Mouse (Mus musculus): ENCODE results near the gene Dnajb14.
"Not testable (repeated sequence)": the region's sequence is repeated elsewhere in the genome, so short reads cannot be mapped to it uniquely, and the experiment has no call there.

Dnajb14 gene

DNA sequence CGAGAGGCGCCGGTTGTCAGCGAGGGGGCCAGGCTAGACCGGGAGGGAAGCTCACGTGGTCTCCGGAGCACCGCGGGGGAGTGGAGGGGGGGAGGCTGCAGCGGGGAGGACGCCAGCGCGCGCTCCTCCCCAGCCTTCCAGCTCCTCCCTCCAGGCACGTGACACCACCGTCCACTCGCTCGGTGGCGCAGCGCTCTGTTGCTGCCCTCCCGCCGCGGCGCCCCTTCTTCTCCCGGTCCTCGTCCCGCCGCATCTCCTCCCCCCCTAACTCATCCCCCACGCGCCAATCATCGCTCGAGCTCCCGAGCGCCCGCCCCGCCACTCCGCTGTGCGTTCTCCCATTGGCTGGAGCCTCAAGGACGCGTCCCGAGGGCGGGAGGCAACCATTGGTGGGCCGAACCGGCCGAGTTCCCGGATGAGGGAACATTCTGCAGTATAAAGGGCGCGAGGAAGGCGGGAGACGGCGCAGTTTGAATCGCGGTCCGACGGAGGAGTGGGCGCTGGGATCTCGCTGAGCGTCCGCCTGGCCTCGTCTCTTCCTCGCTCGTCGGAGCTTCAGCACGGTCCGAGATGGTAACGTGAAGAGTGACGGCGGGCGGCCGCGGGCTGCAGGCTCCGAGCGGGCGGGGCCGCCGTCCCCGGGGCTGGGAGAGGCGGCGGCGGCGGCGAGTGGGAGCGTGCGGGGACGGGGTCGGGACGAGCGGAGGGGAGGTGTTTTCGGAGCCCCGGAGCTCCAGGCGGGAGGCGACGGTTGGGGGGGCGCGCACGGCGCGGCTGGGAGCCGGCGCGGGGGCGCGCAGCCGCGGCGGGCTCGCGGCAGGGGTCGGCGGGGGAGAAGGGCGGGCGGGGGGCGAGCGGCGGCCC, 3.1 kb upstream of the Dnajb14 start, which contains the start of gene H2afz:
TSS of gene H2afz (plus strand) at position 364 of the 864 bp plus-strand sequence.
- DNase-seq = peak; percentile 99

DNA sequence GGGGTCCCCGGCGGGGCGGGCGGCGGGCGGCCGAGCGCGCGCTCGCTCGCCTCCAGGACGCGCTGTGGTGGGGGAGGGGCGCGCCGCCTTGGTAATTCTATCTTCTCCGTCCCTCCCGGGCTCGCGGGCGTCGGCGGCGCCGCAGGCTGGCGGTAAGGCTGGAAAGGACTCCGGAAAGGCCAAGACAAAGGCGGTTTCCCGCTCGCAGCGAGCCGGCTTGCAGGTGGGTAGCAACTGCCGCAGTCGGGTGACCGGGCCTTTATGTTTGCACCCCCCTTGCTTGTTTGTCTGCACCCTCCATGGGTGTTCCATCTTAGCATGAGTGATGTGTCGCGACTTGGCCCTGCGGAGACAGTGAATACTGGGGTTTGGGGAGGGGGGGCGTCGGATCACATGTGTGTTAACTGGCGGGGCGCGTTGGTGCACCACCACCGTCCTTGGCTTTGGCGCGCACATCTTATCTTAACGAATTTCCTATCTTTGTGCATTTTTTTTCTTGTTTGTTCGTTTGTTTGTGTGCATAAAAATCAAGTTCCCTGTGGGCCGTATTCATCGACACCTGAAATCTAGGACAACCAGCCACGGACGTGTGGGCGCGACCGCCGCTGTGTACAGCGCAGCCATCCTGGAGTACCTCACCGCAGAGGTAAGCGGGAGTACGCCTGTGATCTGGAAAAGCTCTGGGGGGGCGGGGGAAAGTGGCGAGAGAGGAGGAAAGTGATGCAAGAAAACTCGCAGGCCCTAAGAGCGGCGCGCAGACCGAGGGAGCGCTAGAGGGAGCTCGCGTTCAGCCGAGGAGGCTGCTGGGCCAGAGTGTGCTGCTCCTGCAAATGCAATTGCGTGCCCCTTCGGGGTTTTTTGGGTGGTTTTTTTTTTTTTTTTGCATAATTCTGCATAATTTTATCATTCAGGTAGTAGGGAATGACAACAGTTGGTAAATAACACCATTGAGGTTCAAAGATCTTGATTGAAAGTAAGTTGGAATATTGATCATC, 2.2 kb upstream of the Dnajb14 start:
- peak; percentile 92 for DNase-seq

DNA sequence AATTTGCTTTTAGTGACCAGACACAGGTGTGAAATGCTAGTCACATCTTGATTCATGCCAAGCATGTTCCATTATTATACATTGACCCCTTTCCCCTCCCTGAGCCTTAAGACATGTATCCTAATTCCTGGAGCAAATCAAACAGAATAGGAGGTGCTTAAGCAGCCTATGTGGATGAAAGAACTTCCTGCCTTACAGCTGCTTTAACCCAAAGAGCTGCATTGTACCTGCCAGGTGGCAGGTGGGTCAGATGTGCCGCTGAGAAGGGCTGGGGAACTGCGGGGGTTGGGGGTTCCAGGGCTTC, 390 bp upstream of the Dnajb14 start:
- DNase-seq = no peak

DNA sequence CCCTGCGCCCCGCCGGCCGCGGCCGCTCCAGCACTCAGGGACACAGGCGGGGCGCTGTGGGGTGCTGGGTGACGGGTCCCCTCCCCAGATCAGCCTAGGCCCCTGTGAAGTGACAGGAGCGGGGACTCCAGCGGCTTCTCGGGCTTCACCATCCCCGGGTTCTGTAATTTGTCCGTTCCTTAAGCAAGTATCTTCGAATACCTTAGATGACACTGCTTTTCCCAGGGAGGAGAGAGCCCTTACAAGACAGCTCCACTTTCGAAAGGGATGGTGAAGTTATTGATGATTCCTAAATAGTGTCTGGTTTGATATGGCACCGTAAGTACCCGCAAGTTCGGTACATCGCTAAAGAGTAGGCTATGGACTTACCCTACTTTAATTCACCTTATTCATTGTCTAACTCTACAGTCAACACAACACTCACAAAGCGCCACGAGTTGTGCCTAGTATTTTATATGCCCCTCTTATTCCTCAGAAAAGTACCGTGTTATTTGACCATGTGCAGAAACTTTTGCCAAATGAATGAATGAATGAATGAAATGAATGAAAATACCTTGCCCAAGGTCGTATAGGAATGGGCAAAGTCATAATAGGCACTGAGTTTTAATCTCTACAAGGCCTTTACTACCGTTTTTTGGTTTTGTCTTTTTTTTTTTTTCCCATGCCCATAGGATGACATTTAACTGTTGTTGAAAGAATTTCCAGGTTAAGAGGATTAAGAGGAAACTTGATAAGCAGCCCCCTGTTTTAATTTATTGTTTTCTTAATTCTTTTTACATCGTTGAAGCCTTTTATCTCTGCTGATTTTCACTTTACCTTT, 829 bp downstream of the Dnajb14 start:
- DNase-seq = no peak

DNA sequence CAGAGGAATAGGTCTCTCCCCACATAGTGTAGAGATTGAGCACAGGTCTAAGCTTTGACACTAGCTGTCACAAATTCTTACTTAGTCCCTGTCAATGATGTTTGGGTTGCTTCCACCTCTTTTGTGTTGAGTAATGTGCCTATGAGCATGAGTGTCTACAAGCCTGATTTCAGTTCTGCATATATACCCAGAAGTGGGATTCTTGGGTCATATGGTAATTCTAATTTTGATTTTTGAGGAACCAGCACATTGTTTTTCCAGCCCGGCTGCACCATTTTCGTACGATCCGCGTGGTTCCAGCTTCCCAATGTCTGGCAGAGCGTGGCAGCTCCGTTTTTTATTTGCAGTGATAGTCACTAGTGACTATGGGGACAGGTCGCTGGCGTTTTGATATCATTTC, 1.9 kb downstream of the Dnajb14 start:
- no peak for DNase-seq

DNA sequence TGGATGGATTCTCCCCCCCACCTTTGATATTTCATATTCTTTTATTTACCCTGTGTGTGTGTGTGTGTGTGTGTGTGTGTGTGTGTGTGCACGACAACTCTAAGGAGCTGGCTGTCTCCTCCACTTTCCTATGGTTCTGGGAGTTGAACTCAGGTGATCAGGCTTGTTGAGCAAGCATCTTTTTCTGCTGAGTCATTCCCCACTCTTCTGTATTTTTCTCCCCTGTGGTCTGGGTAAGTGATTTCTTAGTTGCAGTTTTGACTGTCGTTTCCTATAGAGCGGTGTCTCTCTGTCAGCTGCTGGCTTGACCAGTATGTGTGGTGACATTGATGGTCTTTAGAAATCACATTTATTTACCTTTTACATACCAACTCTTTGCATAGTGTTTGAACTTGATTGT, 11.8 kb downstream of the Dnajb14 start:
- DNase-seq = no peak

DNA sequence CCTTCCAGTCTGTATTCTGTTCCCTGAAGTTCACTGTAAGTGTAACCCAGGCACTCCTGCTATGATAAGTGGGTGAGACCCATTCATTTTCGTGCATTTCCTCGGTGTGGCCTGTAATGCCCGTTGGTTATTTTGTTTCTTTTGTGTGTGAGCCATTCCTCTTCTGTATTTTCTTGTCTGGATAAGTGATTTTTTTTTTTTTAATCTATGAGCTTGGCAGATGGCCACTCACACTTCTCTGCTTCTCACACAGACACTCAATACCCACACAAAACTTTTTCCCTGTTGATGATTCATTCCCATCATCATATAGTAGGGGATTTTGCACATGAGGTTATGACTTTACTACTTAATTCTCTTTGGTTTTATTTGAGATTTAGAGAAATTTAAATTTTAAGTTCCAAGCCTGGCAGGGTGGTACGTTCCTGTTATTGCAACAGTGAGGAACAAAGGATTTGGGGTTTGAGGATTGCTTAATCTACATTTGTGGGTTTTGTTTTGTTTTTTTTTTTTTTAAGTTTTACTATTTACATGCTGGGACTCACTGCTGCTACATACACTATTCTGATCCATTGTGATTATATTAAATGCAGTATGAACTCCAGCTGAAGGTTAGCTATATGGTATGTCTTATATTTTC, 12.8 kb downstream of the Dnajb14 start:
- no peak for DNase-seq

DNA sequence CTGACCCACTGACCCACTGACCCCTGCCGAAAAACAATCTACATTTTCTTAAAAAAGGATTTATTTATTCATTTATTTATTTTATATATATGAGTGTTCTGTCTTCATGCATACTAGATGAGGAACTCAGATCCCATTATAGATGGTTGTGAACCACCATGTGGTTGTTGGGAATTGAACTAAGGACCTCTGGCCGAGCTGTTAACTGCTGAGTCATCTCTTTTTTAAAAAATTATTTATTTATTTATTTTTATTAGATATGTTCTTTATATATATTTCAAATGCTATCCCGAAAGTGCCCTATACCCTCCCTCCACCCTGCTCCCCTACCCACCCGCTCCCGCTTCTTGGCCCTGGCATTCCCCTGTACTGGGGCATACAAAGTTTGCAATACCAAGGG, 13.6 kb downstream of the Dnajb14 start:
- DNase-seq = no peak

DNA sequence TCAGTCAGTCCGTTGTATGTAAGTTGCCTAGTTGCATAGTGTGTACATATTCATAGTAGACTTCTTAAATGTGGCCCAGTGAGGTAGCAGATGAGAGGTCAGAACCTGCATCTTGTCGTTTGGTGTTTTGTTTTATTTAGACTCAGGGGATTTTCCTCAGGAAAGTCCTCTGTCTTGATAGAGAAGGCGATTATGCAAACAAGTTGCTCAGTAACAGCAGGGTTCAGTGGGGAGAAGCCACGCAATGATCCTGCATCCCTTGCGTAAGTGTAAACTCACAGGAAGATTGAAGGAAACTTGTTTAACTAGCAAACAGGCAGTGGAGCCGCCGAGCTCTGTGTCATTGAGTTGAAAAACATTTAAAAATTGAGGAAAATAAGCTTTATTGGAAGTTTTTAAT, 20.5 kb downstream of the Dnajb14 start:
- no peak for DNase-seq

DNA sequence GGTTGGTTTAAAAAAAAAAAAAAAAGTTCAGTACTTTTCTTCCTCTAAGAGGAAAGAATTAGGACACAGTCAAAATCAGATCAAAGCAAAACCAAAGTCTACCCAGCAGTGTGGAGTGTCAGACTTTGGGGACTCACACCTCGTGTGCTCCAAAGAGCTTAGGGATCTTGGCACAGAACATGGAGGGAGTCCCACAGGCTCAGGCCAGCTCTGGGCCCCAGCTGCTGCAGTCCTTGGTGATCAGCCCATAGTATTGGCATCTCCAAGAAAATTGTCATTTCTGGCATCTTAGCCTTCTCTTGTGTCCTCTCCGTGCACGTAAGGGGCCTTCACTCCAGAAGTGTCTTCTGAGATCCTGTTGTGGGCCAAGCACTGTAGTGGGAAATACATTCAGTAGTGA, 23.6 kb downstream of the Dnajb14 start:
- DNase-seq = no peak

DNA sequence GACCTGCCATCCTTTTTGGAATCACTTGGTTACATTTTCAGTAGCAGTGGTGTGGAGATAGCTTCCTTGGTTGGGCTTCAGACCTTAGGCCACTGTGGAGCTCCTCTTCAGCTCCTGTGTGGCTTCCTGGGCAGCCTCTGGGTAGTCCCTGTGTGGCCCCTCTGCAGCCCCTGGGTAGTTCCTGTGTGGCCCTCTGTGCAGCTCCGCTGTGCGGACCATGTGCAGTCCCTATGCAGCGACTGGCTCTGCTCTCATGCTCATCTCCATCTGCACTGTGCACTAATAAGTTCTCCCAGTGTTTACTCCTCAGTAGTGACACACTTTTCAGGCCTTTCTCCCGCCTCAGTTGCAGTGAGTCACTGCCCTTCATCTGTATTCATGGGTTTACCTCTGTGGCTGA, 24.6 kb downstream of the Dnajb14 start:
- DNase-seq = no peak

DNA sequence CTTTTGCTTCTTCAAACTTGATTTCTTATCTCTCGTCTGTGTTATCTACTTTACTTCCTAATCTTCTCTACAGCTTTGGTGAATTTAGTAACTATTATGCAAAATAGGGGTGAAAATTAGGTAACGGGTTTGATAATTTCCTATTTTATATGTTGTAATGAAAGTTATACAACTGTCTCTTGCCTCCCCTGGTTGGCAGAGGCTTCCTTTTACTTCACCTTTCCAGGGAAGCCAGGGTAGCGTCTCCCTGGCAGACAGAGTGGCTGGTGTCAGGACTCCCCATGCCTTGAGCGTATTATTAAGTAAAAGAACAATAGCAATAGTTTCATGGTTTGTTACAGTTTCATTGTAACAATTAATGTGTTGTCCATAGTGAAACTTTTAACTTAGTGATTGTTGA, 26.3 kb downstream of the Dnajb14 start:
- DNase-seq = no peak

DNA sequence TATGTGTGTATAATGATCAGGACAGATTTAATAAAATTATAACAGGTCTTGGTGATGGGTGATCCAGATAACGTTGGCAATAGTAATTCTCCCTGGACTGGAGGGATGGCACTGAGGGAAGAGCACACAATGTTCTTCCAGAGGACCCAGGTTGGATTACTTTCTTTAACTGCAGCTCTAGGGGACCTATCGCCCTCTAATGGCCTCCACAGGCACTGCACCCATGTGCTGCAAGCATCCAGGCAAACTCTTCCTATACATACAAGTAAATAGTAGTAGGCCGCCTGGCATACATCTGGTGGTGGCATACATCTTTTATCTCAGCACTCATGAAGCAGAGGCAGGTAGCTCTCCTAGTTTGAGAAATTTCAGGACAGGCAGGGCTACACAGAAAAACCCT, 27.7 kb downstream of the Dnajb14 start:
- peak; percentile 39 for DNase-seq

DNA sequence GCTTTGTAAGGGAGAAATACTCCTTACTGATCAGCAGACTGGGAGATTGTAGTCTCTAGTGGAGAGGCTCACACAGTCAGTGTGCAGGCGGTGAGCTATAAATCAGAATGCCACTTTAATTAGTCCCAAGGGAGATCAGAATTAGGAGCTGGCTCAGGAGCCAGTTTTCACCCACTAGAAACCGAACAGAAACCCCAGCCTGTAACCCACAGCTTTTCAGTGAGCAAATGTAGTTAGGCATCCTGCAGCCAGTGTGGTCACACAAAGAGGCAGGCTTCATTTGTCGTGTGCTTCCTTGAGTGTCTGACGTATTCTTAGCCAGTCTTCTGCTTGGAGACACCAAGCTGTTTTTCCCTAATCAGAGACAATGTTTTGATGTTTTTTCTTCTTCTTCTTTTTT, 28.9 kb downstream of the Dnajb14 start:
- DNase-seq = no peak

DNA sequence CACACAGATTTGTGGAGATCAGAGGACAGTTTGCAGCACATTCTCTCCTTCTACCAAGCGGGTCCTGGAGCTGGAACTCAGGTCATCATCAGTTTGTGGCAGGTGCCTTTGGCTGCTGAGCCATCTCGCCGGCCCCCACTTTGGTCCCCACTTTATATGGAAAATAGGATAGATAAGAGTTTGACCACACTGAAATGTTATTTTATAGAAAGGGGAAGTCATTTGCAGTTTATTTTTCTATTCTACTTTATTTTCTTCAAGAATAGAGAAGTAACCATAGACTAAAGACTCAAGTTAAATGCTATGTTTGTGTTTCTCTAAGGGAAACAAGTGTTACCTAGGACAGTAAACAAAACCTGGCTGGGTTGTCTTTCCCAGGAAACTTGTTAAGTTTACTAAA, 29.4 kb downstream of the Dnajb14 start:
- DNase-seq = no peak

DNA sequence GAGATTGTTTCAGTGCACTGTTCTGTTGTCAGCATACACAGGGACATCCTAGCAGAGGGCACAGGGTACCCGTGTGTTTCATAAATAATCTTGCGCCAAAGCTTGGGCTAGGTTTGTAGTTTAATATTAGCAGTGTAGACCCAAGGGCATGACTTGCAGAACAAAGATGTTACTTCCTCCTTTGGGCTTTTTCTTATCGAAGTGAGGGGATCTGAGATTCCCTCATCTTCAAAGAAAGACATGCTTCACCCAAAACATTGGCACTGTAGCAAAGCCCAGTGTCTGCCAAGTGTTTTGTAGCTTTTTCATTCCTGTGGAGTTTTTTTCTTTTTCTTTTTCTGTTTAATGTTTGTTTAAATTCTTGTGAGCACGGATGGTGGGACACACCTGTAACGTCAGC, 30.2 kb downstream of the Dnajb14 start:
- no peak for DNase-seq

DNA sequence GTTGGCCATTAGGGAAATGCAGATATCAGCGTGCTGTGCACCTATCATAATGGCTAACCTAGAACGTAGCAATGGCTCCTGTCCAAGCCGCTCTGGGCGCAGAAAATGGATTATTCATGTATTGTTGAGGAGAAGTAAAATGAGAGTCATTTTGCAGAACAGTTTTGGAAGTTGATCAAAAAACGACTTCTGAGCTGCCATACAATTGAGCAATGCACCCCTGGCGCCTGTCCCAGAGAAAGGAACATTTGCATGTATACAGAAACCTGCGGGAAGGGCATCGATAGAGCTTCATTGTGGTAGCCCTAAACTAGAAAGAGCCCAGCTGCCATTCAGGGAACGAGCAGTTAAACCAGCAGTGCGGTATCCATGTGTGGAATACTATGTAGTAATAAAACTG, 32.7 kb downstream of the Dnajb14 start:
- DNase-seq = no peak

DNA sequence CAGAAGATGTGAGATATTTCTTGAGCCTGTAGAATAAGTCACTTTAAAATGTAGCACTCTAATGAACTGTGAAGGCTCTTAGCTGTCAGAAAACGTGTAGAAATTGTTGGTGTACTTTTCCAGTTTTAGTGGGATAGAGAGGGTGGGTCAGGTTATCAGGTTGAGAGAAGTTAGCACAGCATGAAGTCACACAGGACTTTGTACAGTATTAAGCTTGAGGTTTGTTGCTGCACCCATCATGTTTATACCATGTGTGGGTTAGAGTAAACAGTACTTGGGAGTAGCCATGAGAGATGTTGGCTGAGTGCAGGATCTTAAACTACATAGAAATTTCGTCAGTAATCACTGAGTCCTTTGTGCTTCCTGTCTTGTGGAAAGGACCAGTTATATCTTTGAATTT, 45.6 kb downstream of the Dnajb14 start:
- no peak for DNase-seq

DNA sequence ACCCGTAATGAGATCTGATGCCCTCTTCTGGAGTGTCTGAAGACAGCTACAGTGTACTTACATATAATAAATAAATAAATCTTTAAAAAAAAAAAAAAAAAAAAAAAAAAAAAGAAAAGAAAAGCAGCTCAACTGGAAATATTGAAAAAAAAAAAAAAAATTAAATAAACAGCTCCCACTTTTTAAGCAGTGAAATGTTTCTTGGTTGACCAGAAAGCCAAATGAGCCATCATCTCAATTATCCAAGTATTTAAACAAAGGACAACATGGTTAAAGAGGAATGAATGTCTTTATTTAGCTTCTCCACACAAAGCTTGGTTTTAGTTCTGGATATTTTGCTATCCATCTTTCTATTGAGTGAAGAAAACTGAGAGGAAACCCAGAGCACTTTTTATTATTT, 47.1 kb downstream of the Dnajb14 start:
- DNase-seq = not testable (repeated sequence)

DNA sequence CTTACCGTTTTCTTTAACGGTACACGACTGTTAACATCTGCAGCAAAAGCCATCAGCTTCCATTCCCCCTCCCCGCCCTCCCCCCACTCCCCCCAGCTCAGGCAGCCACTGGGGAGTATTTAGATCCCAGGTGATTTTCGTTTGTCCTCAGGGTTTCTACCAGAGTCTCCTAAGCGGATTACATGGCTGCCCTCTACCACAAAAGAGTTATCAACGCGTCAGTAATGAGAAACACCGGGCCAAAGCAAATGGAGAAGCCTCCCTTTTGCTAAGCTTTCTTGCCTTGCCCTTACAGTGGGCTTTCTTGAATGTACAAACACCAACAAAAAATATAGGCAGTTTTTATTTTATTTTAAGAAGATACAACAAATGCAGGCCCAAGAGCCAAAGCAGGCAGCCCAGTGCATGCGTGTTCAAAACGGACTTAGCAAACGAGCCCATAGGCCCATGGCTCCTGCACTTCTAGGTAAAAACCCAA, 50.3 kb downstream of the Dnajb14 start:
- DNase-seq = no peak

DNA sequence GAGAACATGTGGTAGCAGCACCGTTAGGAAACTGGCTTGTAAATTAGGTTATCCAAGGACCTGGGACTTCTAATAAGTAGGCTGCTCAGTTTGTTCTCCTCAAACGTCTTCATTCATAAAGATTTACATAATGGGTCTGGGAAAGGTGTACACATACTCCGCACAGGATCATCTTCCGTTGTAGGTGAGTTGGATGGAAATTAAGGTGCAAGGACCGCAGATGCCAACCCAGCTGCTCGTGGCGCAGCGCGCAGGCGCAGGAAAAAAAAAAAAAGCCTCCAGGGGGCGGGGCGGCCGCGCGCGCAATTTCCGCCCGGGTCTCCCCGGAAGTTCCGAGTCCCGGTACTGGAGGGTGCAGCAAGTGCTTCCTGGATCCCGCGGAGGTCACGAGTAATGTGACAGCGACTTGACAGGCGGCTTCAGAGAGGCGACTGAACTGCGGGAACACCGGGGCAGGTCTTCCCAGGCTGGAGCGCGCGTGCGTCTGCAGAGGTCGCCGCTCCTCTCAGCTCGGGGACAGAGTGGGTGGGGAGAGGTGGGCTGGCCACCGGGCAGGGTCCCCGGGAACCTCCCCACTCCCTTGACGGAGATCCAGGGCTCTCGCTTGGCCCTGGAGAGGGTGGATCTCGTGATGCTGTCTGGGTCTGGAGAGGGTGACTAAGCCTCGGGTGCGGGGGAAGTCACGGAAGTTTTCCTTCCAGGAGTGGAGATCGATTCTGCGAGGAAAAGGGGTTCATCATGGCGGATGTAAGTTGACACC, 50.9 kb downstream of the Dnajb14 start, which contains the start of gene Lamtor3:
TSS of gene Lamtor3 (plus strand) at position 335 of the 760 bp plus-strand sequence.
- DNase-seq = peak; percentile 91

DNA sequence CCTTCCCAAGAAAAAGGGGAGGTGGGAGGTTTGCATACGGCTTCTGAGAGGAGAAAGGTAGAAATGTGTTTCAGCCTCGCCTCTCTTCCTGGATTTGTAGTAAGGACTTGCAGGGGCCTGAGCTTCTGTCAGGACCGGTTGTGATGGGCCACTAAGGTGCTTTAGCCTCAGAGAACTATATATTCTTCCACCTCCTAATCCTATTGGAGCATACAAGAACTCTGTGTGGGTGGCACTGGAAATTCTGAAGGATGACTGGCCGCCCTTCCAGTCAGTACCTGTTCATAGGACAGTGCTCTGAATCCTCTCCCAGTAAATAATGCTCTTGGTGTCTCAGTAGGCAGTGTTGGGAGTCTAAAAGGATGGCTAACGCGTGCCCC, 51.4 kb downstream of the Dnajb14 start:
- DNase-seq = peak; percentile 9
